8 mouse cellular contexts compared by ENCODE assay signal in the genomic region with DNA sequence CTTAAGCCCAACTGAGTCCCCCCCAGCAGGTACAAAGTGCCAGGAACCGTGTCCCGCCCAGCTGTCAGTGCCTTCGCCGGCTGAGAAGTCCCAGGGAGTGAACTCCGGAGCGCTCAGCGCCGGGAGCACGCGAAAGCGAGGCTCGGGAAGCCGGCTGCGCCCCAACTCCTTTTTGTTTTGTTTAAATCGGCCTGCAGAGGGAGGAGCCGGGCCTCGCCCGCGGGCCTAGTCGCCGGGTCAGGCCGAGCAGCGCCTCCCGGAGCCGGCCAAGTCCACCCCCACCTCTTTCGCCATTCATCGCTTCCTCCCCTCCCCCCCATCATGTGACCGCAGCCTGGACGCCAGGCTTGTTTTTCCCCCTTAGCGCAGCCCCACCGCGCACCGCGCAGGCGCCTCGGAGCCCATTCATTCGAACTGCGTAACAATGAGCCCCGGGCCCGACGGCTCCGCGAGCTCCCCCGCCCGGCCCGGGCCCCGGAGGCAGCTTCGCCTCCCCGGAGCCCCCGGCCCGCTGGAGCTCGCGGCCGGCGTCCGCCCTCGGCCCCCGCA. TPM values are rescaled to one million over a fixed set of nuclear protein-coding genes. Genes with fewer than 3 reads are reported as not detected.
DNase-seq lines count a peak whose midpoint lies in the region; ATAC-seq lines count a peak whose summit lies in the region.

No protein-coding gene starts in this region.

- peak overlapping the region; percentile 99 for H3K27ac ChIP-seq in intestine, embryonic 14.5 days (ENCODE audit: low read depth)

- DNase-seq in adrenal gland, adult 18-20 months (ENCODE audit: low spot score in 2 of 2) = peak; percentile 88
- peak; percentile 96 for DNase-seq in embryo, embryonic 11 days
- peak; percentile 93 for DNase-seq in gastrocnemius, postnatal 25 days
- peak; percentile 93 for DNase-seq in intestine, embryonic 14.5 days (ENCODE audit: low spot score)
- DNase-seq in left cerebral cortex, postnatal 14 days (ENCODE audit: low spot score in 2 of 2) = peak; percentile 92 to 94
- peak; percentile 98 for DNase-seq in mesoderm, embryonic 11.5 days (ENCODE audit: low read depth, low spot score)
- DNase-seq in right cerebral cortex, postnatal 36 days (ENCODE audit: low spot score in 2 of 2) = peak; percentile 83 to 88
- peak; percentile 96 for DNase-seq in yolk sac, embryonic 10.5 days (ENCODE audit: low spot score)

- peak; percentile 73 for ATAC-seq in intestine, embryonic 14.5 days (replicated peaks; ENCODE audit: low FRiP score, low TSS enrichment, low read depth)

- peak overlapping the region; percentile 65 for H3K4me2 ChIP-seq in intestine, embryonic 14.5 days (ENCODE audit: low read length)

- no peaks in the 10 kb centered on the region for H3K9me3 ChIP-seq in intestine, embryonic 14.5 days (ENCODE audit: control insufficient read depth, low read length)

- H3K4me3 ChIP-seq in intestine, embryonic 14.5 days (ENCODE audit: low read depth, low read length) = peak overlapping the region; percentile 80

- H3K9ac ChIP-seq in intestine, embryonic 14.5 days (ENCODE audit: low read length) = peak overlapping the region; percentile 96

- WGBS in intestine, embryonic 14.5 days = under 1% methylated on average over 56 of the region's 58 CpGs

- no peaks in the 10 kb centered on the region for H3K27me3 ChIP-seq in intestine, embryonic 14.5 days (replicated peaks; ENCODE audit: control insufficient read depth, insufficient read depth, low read length)

- no peaks in the 10 kb centered on the region; the same call in 1 of the 2 replicates for H3K4me1 ChIP-seq in intestine, embryonic 14.5 days (replicated peaks; ENCODE audit: control insufficient read depth, insufficient read depth, low read length)

- intact Hi-C loops in left cerebral cortex, postnatal 14 days (cut with DNase I) = no loop called here

- H3K36me3 ChIP-seq in intestine, embryonic 14.5 days (ENCODE audit: control insufficient read depth, insufficient read depth, low read length) = no peaks in the 10 kb centered on the region

RNA-seq across cellular contexts. Expression of a gene that starts 1.1 kb away (rescaled TPM):
- total RNA-seq in adrenal gland, adult 18-20 months (2021) = 10 to 100 TPM; 51.5 to 73.9 TPM
- 10 to 100 TPM; 50.4 to 53.3 TPM for total RNA-seq in gastrocnemius, postnatal 25 days (2021)
- polyA plus RNA-seq in intestine, embryonic 14.5 days (2014; fragmentation: Nextera tagmentation; extraction: Ambion mirVana) = 111 and 112 TPM in 2 replicates
- 10 to 100 TPM; 19.1 to 19.3 TPM for total RNA-seq in left cerebral cortex, postnatal 14 days (2021)

Comparison
In these comparisons a context has a peak if more than half of its experiments do, and no peak if none do; other contexts are left out.
1. Peak in every context shown above with its lines: DNase-seq, ATAC-seq, H3K4me3 ChIP-seq and H3K27ac ChIP-seq.